Mouse (Mus musculus) right cerebral cortex, postnatal 4 days (tissue): ENCODE data around the gene 1700056E22Rik.

ENCODE experiments used
- DNase-seq: peaks from one replicate; pipeline ENCODE4 v3.0.0-alpha.2; 2022

1700056E22Rik gene

DNA sequence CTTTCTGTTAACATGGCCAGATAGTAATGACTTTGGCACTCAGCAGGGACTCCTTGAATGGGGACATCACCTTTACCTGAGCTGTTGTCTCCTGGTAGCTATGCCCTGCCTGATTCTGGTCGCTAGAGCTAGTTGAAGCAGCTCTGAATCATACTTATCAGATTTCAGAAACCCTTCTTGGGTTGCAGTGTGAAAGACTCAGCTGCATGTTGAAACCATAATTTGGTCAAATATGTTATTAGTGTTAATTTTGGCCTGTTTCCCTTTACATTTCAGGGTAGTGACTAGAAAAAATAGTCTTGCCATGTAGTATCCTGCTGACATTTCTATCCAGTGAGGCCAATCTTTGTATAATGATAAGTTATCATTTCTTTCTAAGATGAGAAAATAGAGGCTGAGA lies 17.2 kb upstream of the 1700056E22Rik start:
- no peak for DNase-seq

DNA sequence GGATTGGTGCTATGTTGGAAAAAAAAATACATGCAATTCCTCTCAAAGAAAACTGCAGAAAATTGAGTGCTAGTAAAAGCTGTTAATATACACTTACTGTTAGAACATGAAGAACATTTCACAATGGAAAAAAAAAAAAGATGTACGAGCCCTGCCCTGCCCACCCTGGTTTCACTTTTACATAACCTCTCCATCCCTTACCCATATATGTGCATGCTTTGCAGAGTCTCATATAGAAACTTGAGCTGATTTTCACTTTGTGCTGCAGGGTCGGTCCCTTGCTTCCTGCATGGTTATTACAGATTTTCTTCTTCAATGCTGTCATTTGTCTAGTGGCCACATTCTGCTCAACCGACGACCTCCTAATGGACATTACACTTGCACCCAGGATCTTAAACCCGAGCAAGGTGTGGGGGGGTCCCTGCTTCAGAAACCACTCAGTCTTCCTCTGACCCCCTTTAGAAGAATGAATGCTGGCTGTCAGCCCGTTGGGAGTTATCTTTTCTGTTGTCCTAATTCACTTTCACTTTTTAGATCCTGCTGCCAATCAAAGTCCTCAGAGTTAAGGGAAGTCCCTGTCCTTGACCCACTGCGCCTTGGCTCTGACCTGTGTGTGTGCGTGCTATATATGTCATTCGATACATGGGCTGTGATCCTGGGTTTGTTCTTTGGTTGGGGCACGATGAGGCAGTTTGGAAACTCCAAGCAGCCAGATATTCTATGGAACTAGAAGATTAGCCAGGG lies 14.7 kb upstream of the 1700056E22Rik start:
- DNase-seq = no peak

DNA sequence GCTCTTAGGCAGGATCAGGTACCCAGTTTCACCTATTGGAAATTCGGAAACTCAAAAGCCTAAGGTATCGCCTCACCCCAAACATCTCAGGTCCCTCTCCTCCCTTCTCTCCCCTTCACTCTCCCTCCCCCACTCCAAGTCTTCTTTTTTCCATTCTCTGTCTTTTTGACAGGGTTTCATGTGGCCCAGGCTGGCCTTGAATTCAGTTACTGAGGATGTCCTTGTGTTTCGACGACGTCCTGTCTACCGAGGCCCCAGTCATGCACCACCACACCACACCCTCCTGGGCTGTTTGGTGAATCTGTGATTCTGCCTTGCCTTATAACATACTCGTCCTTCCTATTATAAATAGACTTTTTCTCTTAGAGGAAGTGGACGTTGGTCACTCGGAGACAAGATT lies 13.7 kb upstream of the 1700056E22Rik start:
- no peak for DNase-seq

DNA sequence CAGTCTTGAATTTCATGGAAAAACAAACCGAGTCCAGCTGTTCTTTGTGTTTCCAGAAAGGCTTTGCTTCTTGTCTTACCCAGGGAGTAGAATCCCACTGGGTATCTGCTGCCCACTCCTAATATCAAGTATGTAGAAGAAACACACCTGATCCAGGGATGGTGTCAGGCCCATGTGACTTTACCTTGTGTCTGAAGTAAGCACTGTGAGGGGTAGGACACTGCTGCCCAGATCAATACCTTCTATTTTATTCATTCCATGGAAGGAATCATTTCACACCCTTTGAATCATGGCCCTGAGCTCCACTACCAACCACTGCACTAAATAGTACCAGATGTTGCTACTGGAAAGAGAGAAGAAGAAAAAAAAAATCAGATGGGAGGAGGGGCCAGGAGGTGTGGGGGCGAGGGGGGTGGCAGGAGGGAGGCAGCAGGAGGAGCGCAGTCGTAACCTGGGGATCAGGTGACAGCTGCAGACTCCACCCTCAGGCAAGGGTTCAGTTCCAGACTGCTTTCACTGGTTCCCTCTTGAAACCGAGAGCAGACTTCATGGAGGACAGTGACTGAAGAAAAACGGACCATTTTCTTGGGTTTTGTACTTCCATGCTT lies 12.1 kb upstream of the 1700056E22Rik start:
- DNase-seq = no peak

DNA sequence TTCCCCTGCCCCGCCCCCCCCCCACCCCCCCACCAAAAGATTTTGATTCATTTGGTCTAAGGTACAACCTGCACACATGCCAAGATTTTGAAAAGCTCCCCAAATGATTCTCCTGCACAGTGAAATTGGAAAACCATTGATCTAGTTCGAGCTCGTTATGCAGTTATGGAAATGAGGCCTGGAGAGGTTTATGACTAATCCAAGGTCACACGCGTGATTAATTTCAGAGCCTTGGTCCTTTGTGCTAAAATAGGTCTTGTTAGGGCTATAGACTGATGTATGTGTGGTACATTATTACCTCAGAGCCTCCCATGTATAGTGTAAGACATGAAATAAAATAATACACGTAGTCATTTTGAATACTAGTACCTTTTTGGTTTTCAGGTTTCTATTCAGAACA lies 9.3 kb upstream of the 1700056E22Rik start:
- DNase-seq = no peak

DNA sequence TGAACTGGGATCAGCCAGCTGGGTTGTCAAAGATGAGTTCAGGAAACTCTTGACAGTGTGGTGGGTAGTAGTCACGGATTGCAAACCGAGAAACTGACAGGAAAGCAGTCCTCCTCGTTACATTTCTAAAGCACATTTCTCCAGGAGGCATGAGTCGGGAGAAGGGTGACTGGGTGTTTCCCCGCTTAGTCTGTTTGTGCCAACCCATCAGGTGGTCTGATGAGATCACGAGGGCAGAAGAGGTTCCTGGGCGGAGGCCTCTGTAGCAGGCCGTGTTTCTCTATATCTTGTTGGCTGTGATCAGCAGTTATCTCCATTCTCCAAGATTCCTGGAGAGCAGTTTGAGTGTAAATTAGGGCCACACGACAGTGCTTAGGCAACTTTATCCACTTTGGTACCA lies 8.6 kb upstream of the 1700056E22Rik start:
- no peak for DNase-seq

DNA sequence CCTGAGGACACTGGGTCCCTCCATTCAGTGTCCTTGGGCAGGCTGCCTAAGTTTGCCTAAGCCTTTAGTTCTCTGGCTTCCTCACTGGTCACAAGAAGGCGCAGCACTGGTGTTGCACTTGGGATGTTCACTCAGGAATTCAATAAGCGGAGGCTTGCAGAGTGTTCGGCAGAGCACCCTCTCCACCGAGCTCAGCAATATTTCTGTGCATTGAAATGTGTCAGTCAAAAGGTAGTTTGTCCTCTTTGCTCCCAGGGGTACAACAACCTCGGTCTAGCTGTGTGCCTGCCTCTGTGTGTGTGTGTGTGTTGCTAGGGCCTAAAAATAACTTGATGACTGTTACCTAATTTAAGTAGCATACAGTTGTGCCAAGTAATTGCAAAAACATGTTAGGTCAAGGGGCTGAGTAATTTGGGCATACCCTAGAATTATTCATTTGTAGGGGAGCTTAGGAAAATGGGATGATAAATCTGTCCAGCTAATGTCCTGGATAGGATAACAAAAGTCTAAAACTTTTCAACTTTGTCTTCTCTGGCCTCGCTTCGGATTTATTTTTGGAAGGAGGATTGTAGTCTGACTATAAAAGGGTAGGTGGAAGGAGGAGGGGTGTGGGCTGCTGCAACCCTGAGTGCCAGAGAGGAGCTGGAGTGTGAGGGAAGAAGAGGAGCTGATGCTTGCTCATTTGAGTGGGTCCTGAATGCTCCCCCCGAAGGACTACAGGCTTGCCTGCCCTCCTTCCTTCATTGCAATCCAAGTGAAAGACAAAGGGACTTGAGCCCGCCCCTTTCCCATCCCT lies 7.9 kb upstream of the 1700056E22Rik start:
- no peak for DNase-seq

DNA sequence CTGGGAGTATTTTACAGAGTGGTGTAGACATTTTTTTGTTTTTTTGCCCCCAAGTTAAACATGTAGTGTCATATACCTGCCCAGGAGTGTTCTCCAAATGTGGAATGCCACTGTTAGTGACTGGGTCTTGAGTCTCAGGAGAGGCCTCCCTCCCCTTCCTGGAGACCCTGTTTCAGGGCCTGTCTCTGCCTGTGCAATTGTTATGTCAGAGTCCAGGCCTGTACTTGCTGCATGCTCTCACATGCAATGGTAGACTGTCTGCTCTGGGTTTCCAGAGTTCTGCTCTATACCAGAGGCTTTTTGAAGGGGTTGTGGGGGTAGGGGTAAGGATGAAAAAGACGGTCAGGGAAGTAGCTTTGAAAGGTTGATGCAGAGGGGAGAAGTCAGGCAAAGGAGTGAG lies 6.8 kb upstream of the 1700056E22Rik start:
- DNase-seq = no peak

DNA sequence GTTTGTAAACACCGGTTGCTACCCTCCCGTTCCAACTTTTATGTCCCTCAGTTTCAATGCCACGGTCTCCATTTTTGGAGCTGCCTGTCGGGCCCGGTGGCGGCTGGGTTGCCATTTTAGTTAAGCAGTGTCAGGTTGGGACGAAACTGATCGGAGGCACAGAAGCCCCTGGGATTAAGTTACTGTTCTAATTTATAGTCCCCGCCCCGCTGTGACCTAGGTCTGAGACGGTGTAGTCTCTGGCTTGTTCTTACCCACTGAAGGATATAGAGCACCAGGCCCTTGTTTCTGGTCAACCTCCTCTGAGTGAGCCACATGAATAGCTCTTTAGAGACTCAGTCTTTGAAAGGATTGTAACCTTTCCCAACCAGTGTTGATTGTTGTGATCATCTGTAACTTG lies 6.1 kb upstream of the 1700056E22Rik start:
- DNase-seq = no peak

DNA sequence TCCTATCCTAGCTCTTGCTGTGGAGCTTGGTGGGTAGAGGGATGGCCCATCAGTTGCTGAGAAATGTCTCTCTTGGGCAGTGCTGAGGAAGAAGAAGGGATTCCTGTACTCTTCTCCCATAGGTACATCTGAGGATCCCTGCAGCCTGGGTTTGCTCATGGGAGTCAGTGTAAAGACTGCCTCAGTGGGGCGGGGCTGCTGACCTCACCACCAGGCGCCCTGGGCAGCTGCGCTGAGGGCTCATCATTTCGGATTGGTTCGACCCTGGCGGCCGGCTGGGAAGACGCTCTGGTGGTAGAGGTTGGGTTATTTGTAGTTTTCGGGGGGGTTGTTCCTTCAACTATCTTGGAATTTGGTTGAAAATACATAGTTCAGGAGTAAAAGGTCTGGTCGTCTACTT lies 5.2 kb upstream of the 1700056E22Rik start:
- no peak for DNase-seq

DNA sequence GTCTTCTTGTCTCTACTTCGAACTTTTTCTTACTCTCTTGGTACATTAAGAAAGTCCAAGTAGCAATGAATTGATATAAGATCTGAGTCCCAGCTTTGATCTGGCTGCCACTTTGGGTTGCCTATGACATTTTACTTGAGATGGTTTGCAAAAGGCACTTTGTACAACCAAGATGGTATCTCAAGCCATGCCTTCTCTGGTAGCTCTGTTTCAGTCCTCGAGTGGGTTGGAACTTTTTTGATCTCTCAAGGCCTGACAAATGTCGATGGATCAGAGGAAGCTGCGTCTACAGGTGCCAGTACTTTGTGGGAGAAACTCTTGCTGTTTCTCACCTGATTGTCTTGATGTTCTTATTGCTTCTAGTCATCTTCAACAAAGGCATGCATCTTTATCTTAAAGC lies 3.7 kb upstream of the 1700056E22Rik start:
- DNase-seq = no peak

DNA sequence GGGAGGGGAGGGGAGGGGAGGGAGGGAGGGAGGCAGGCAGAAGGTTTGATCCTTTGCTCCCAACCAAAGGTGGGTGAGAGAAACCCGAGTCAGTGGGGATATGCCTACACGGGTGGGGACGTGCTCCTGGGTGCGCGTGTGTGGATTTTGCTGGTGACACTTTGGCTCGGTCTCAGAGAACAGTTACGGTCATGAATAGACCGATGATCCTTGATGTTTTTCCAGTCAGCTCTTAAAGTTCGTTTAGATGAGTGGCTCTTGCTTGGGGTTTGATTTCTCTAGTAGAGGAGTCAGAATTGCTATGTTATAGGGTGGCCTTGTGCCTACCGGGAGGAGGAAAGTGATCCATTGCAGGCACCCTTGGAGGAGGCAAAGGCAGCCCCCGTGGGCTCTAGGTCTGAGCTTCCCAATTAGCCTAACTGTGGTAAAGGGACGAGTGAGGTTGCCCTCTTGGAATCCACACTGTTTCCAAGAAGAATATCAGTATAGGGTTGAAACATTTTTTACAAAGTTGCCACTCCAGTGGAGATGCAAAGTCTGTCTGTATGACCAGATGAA lies 1.3 kb upstream of the 1700056E22Rik start:
- no peak for DNase-seq

DNA sequence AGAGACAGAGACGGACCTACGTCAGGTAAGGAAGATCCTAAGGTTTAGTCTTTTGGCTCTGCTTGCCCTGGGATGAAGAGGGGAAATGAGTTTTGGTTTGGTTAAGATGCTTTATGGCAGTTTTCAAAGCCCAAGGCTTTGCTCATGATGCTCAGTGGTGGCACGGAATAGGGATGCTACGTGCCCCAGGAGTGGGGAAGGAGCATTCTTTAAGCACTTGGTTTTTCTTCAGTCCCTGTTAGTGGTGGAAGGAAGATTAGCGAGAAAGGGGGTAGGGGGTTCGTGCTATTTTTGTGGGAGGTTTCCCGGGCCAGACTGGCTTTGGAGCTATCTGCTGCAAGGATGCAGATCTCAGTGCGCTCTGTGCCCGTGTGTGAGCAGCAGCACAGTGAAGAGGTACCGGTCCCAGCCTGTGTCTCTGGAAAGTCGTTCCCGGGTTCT lies 660 bp upstream of the 1700056E22Rik start:
- DNase-seq = peak; percentile 23

DNA sequence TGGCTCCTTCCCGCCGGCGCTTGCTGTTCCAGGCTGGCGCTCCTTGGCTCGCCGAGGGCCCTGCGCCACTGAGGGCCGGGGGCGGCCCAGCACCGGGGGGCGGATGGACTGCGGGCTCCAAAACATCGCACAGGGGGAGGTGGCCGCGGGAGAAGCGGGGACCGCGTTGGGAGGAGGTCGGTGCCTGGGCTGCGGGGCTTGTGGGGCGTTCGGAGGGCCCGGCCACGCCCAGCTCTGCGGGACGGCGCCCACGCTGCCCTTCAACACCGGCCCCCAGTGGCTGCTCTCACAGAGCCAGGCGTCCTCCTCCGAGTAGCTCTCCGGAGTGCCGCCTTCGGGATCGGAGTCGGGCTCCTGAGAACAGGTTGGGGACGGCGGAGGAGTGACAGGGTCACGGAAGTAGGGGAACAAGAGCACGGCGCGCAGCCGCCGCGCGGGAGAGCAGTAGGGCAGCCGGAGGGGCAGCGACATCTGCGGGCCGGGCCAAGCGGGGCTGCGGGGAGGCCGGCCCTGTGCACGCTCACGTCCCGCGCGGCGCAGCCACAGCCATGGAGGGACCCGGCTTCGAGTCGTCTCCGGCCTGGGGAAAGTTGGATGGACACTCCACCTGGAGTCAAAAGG lies 601 bp downstream of the 1700056E22Rik start:
- DNase-seq = no peak

DNA sequence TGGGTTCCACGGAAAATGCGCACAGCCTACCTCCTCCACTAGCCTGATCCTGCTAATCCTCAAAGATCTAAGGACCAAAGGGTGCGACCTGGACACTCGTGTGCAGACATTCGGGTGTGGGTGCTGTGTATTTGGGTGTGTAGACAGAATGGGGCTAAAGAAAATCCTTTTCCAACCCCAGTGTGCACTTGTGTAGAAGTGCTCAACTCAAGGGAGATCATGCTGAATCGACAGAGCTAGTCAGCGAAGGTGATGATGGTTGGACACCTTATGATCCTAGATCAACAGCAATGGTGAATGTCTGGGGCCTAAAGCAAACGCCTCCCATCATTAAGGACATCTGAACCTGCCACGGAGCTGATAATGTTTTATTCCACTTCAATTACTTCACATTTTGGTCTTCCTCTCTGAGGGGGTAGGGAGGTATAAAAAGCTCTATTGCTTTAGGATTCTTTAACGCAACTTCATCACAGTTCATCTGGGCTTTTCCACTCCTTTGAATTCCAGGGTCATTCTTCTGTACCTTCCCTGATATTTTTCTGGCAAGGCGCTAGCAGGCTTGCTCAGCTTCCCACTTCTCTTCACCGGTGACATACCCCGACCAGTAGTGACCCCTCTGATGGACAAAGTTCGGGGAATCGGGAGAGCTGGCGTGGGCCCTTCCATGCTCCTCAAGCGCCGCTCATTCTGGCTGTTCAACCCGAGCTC lies 1.3 kb downstream of the 1700056E22Rik start:
- DNase-seq = no peak

DNA sequence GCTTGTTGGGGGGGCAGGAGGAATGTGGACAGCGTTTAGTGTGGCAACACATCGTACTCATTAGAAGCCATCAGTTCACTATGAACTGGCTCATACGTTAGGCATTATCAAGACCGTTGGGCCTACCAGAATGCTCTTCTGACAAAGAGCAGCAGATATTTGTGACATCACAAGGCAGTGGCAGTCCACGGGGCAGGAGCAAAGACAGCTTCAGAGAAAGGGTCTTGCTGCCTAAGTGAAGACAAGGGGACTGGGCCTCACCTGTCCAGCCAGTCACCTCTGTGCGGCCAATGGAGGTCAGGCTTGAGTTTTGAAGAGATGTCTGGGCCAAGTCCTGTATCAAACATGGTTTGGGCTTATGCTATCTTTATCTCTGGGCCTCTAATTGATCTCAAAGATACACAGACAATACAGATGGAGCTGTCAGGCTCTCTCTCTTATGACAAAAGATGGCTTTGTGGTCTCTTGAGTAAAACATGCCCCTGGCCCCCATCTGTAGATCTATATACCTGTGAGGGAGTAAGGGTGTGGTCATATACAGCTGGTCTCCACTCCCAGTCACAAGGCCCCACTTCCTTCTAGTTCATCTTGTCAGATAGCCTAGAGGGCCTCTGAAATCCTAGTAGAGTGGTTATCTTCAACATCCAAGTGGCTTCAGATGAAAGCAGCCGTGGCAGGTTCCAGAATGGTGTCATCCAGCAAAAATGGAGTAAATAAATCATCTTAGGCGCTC lies 3.9 kb downstream of the 1700056E22Rik start:
- no peak for DNase-seq

DNA sequence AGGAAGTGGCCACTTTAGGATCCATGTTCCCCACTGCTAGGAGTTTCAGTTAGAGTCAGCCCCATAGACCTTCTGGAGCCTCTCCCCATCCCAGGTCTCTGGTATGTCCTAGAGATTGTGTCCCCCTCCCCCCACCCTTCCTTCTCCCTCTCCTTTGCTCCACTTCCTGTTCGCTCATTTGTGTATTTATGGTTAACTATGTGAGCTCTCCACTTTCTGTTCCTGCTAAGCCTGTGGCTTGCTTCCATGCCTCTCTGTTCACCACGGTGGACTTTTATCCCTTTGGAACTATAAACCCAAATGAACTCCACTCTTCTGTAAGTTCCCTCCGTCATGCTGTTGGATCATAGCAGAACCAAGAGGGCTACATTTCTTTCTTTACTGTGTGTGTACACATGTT lies 7.1 kb downstream of the 1700056E22Rik start:
- no peak for DNase-seq

DNA sequence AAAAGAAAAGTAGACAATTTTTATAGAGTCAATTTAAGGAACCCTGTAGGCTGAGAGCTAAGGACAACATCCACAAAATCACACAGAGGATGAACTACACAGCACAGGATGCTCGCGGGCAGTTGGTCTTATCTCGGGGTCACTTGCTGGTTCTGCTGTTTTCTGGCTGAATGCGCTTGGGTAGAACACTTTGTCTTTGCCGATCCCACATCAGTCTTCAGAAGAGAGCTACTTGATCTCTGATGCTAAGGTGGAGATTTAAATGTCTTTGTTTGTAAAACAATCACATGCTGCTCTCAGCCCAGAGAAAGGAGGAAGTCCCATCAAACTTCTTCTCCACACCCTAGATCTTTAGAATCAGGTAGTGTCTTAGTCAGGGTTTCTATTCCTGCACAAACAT lies 9.0 kb downstream of the 1700056E22Rik start:
- DNase-seq = no peak

DNA sequence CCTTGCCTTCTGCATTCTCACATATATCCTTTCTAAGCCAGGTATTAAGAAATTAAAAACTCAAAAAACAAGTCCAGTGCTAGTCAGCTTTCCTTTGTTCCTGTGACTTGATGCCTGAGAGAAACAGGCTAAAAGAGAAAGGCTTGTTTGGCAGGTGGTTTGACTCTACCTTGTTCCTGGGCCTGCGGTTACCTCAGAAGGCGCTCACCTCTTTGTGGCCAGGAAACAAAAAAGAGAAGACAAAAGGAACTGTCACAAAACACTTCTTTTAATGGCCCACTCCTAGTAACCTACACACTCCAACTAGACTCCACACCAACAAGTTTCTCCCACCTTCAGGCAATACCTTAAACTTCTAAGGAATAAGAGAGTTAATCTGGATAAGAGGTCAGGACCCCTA lies 9.5 kb downstream of the 1700056E22Rik start:
- DNase-seq = no peak

DNA sequence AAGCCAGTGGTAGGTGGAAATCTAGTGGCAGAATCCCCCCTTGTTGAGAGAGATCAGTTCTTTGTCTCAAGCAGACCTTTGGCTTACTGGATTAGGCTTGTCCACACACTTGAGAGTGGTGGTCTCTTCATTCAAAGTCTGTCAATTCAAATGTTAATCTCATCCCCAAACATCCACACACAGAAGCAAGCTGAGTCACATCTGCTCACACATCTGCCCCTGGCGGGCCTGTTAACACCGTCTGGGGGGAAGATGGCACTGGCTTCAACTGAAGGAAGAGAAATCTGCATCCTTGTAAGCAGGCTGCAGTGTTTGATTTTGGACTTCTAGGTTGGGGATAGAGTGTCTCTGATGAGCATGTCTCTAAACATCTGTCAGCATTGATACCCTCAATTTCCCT lies 10.1 kb downstream of the 1700056E22Rik start:
- DNase-seq = no peak

DNA sequence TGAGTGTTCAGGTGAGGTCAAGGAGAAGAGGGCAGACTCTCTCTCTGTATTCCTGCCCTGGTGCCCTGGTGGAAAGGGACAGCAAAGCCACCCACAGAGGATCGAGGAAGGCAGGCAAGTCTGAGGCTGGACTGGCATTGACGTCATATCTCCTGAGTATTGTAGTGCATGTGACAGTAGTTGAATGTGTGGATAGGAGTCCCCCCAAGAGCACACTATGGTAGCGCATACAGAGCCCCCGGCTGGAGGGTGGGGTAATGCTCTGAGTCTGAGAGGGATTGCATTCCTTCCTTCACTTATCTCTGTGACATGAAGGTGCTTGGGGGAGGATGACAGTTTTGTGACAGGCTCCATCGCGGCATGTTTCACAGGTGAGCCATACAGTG lies 14.4 kb downstream of the 1700056E22Rik start:
- no peak for DNase-seq
